Mouse (Mus musculus) large intestine, adult 2 months (tissue): ENCODE measurements around the gene Dvl2. TPM values are rescaled to one million over a fixed set of nuclear protein-coding genes. Genes with fewer than 3 reads are reported as not detected.
"Not testable (repeated sequence)": the region's sequence is repeated elsewhere in the genome, so short reads cannot be mapped to it uniquely, and the experiment has no call there.

Source experiments
- DNase-seq: peaks from one replicate; pipeline ENCODE4 v3.0.0-alpha.2; 2012; ENCODE audit warnings: low read depth, low spot score
- WGBS: fragments of 180-500 bp; shearing (Covaris S2); methylation state at CpG from one replicate; pipeline ENCODE4 v1.1.7; 2018; 5-methylcytosine and 5-hydroxymethylcytosine counted together
- polyA plus RNA-seq: library from polyadenylated mRNA; depleted of rRNA; stranded (reverse); fragments of >200 nt; gene quantifications from 2 replicates; pipeline ENCODE4 v1.2.3, GENCODE M21; 2012; rRNA removed

The Dvl2 gene
- 5.5 and 5.8 TPM in 2 replicates for polyA plus RNA-seq

GRCm38 (mm10) chr11:70000396-70000898 is at the start of gene Dvl2:
Gene Dvl2, plus strand, starts transcription at chr11:70000595.
- no peak for DNase-seq
- WGBS, result under 1% methylated on average over 48 of the region's 48 CpGs

GRCm38 (mm10) chr11:69950807-69951459 is 49.5 kb upstream of the Dvl2 start:
- WGBS, result 46% methylated on average over 4 of the region's 4 CpGs
- no peak for DNase-seq

- no peak for DNase-seq
- 45% methylated on average over 1 of the region's 1 CpGs for WGBS
Observed at GRCm38 (mm10) chr11:69952274-69952673, 48.1 kb upstream of the Dvl2 start.

- DNase-seq, result no peak
- 25% methylated on average over 11 of the region's 11 CpGs for WGBS
Observed at GRCm38 (mm10) chr11:69953267-69953915, 47.0 kb upstream of the Dvl2 start.

GRCm38 (mm10) chr11:69955618-69956017 is 44.8 kb upstream of the Dvl2 start:
- not testable (repeated sequence) for DNase-seq
- 69% methylated on average over 4 of the region's 4 CpGs for WGBS

- 91% methylated on average over 1 of the region's 1 CpGs for WGBS
- DNase-seq, result no peak
Observed at GRCm38 (mm10) chr11:69956218-69956617, 44.2 kb upstream of the Dvl2 start.

GRCm38 (mm10) chr11:69960616-69961015 is 39.8 kb upstream of the Dvl2 start:
- 48% methylated on average over 5 of the region's 5 CpGs for WGBS
- DNase-seq, result no peak

GRCm38 (mm10) chr11:69961841-69962240 is 38.6 kb upstream of the Dvl2 start:
- WGBS, result 5% methylated on average over 5 of the region's 5 CpGs
- DNase-seq, result no peak

- no peak for DNase-seq
- WGBS, result 13% methylated on average over 24 of the region's 24 CpGs
Observed at GRCm38 (mm10) chr11:69964650-69965270, 35.6 kb upstream of the Dvl2 start, which contains the start of gene Cldn7. Gene Cldn7, plus strand, starts transcription at chr11:69964779.

GRCm38 (mm10) chr11:69965271-69966005 is 35.0 kb upstream of the Dvl2 start:
- 5% methylated on average over 49 of the region's 49 CpGs for WGBS
- no peak for DNase-seq

GRCm38 (mm10) chr11:69966006-69966859 is 34.2 kb upstream of the Dvl2 start:
- 3% methylated on average over 58 of the region's 59 CpGs for WGBS
- no peak for DNase-seq

GRCm38 (mm10) chr11:69966860-69967517 is 33.4 kb upstream of the Dvl2 start:
- WGBS, result 16% methylated on average over 17 of the region's 17 CpGs
- no peak for DNase-seq

- DNase-seq, result no peak
Observed at GRCm38 (mm10) chr11:69968793-69969192, 31.6 kb upstream of the Dvl2 start.

GRCm38 (mm10) chr11:69970222-69970621 is 30.2 kb upstream of the Dvl2 start:
- 31% methylated on average over 6 of the region's 6 CpGs for WGBS
- DNase-seq, result no peak

More at GRCm38 (mm10) chr11:69968793-69969192, 31.6 kb upstream of the Dvl2 start:
- 30% methylated on average over 4 of the region's 4 CpGs for WGBS

GRCm38 (mm10) chr11:69970775-69971174 is 29.6 kb upstream of the Dvl2 start:
- no peak for DNase-seq
- WGBS, result 23% methylated on average over 3 of the region's 3 CpGs

GRCm38 (mm10) chr11:69974907-69975306 is 25.5 kb upstream of the Dvl2 start:
- WGBS, result 91% methylated on average over 2 of the region's 2 CpGs
- no peak for DNase-seq

- 88% methylated on average over 4 of the region's 4 CpGs for WGBS
- DNase-seq, result no peak
Observed at GRCm38 (mm10) chr11:69976271-69976670, 24.1 kb upstream of the Dvl2 start.

- no peak for DNase-seq
- under 1% methylated on average over 16 of the region's 16 CpGs for WGBS
Observed at GRCm38 (mm10) chr11:69979827-69980195, 20.6 kb upstream of the Dvl2 start.
